Mouse (Mus musculus): ENCODE data around the gene H2-DMb1. TPM values are rescaled to one million over a fixed set of nuclear protein-coding genes. Genes with fewer than 3 reads are reported as not detected.

Gene H2-DMb1
- polyA plus RNA-seq, 1 experiment from 2014 or later = 3.2 TPM

- Histone ChIP-seq H3K4me3 (replicated peaks) (no peak overlapping the region), H3K36me3 (no peaks in the 10 kb centered on the region), H3K9ac (no peak overlapping the region), H3K27ac (no peak overlapping the region), H3K27me3 (replicated peaks) (no peaks in the 10 kb centered on the region), H3K4me1 (replicated peaks) (no peaks in the 10 kb centered on the region), H3K9me3 (no peaks in the 10 kb centered on the region), H3K4me2 (replicated peaks) (no peak overlapping the region)
- no peak for ATAC-seq
- WGBS = 20% methylated on average over 4 of the region's 4 CpGs
Measured at GRCm38 (mm10) chr17:34170487-34170876, 17.6 kb downstream of the H2-DMb1 start.

- 38% methylated on average over 13 of the region's 13 CpGs for WGBS
- no peak overlapping the region for H3K4me3 ChIP-seq (replicated peaks)
- H3K9ac ChIP-seq = no peak overlapping the region
- no peaks in the 10 kb centered on the region for H3K36me3 ChIP-seq
- ATAC-seq = no peak
- no peaks in the 10 kb centered on the region for H3K9me3 ChIP-seq
- no peak overlapping the region for H3K4me2 ChIP-seq (replicated peaks)
- H3K27ac ChIP-seq = no peak overlapping the region
- no peaks in the 10 kb centered on the region for H3K4me1 ChIP-seq (replicated peaks)
- H3K27me3 ChIP-seq (replicated peaks) = no peaks in the 10 kb centered on the region
Measured at GRCm38 (mm10) chr17:34170877-34171498, 18.1 kb downstream of the H2-DMb1 start.

GRCm38 (mm10) chr17:34172528-34172927 lies 19.7 kb downstream of the H2-DMb1 start:
- H3K4me3 ChIP-seq (replicated peaks) = no peak overlapping the region

GRCm38 (mm10) chr17:34174075-34174474 lies 21.2 kb downstream of the H2-DMb1 start:
- Histone ChIP-seq H3K27me3 (replicated peaks) (no peaks in the 10 kb centered on the region), H3K9ac (no peak overlapping the region), H3K27ac (no peak overlapping the region), H3K4me2 (replicated peaks) (no peak overlapping the region), H3K4me1 (replicated peaks) (no peaks in the 10 kb centered on the region), H3K4me3 (replicated peaks) (no peak overlapping the region), H3K36me3 (no peaks in the 10 kb centered on the region), H3K9me3 (no peaks in the 10 kb centered on the region)
- 62% methylated on average over 1 of the region's 1 CpGs for WGBS
- no peak for ATAC-seq

More at GRCm38 (mm10) chr17:34172528-34172927, 19.7 kb downstream of the H2-DMb1 start:
- Histone ChIP-seq H3K27me3 (replicated peaks) (no peaks in the 10 kb centered on the region), H3K27ac (no peak overlapping the region), H3K4me2 (replicated peaks) (no peak overlapping the region), H3K36me3 (no peaks in the 10 kb centered on the region), H3K9ac (no peak overlapping the region), H3K9me3 (no peaks in the 10 kb centered on the region), H3K4me1 (replicated peaks) (no peaks in the 10 kb centered on the region)
- WGBS = 96% methylated on average over 5 of the region's 5 CpGs
- ATAC-seq = no peak

GRCm38 (mm10) chr17:34177179-34177578 lies 24.3 kb downstream of the H2-DMb1 start:
- Histone ChIP-seq H3K27ac (no peak overlapping the region), H3K4me2 (replicated peaks) (no peak overlapping the region), H3K27me3 (replicated peaks) (no peaks in the 10 kb centered on the region), H3K4me1 (replicated peaks) (no peaks in the 10 kb centered on the region), H3K4me3 (replicated peaks) (no peak overlapping the region), H3K36me3 (no peaks in the 10 kb centered on the region), H3K9ac (no peak overlapping the region), H3K9me3 (no peaks in the 10 kb centered on the region)
- 71% methylated on average over 4 of the region's 4 CpGs for whole genome bisulfite sequencing
- no peak for ATAC-seq

- Histone ChIP-seq H3K27me3 (replicated peaks) (no peaks in the 10 kb centered on the region; the same call in 1 of the 2 replicates), H3K9me3 (no peaks in the 10 kb centered on the region), H3K4me2 (replicated peaks) (no peak overlapping the region), H3K27ac (no peak overlapping the region), H3K9ac (no peak overlapping the region), H3K4me3 (replicated peaks) (no peak overlapping the region), H3K4me1 (replicated peaks) (no peaks in the 10 kb centered on the region), H3K36me3 (no peaks in the 10 kb centered on the region)
- 52% methylated on average over 6 of the region's 6 CpGs for WGBS
- no peak for ATAC-seq
Measured at GRCm38 (mm10) chr17:34179019-34179418, 26.1 kb downstream of the H2-DMb1 start.

- no peaks in the 10 kb centered on the region for H3K36me3 ChIP-seq
- H3K9ac ChIP-seq = no peak overlapping the region
- H3K4me1 ChIP-seq (replicated peaks) = no peaks in the 10 kb centered on the region
- no peak for ATAC-seq
- no peaks in the 10 kb centered on the region for H3K9me3 ChIP-seq
- H3K27me3 ChIP-seq (replicated peaks) = peaks cover under 1% of the 10 kb centered on the region
- H3K27ac ChIP-seq = no peak overlapping the region
- 69% methylated on average over 13 of the region's 13 CpGs for WGBS
- no peak overlapping the region for H3K4me3 ChIP-seq (replicated peaks)
- no peak overlapping the region for H3K4me2 ChIP-seq (replicated peaks)
Measured at GRCm38 (mm10) chr17:34179913-34180859, 27.3 kb downstream of the H2-DMb1 start.

GRCm38 (mm10) chr17:34183564-34184219 lies 30.8 kb downstream of the H2-DMb1 start:
- H3K9ac ChIP-seq = no peak overlapping the region
- H3K36me3 ChIP-seq = no peaks in the 10 kb centered on the region
- 68% methylated on average over 15 of the region's 15 CpGs for WGBS
- H3K4me3 ChIP-seq (replicated peaks) = no peak overlapping the region
- no peak for ATAC-seq
- H3K27ac ChIP-seq = no peak overlapping the region
- no peaks in the 10 kb centered on the region for H3K9me3 ChIP-seq
- H3K4me1 ChIP-seq (replicated peaks) = peaks cover 9% of the 10 kb centered on the region
- H3K27me3 ChIP-seq (replicated peaks) = peaks cover 15% of the 10 kb centered on the region
- no peak overlapping the region for H3K4me2 ChIP-seq (replicated peaks)

GRCm38 (mm10) chr17:34185526-34185925 lies 32.7 kb downstream of the H2-DMb1 start:
- no peak overlapping the region for H3K27ac ChIP-seq
- H3K9me3 ChIP-seq = no peaks in the 10 kb centered on the region
- H3K4me2 ChIP-seq (replicated peaks) = no peak overlapping the region
- peaks cover 9% of the 10 kb centered on the region for H3K4me1 ChIP-seq (replicated peaks)
- no peaks in the 10 kb centered on the region for H3K36me3 ChIP-seq
- no peak for ATAC-seq
- H3K4me3 ChIP-seq (replicated peaks) = no peak overlapping the region
- H3K9ac ChIP-seq = no peak overlapping the region
- 89% methylated on average over 9 of the region's 9 CpGs for WGBS
- peaks cover 15% of the 10 kb centered on the region for H3K27me3 ChIP-seq (replicated peaks)

GRCm38 (mm10) chr17:34186885-34187260 lies 34.0 kb downstream of the H2-DMb1 start:
- peak overlapping the region; percentile 75; the same call in 1 of the 2 replicates for H3K27ac ChIP-seq
- peak; percentile 64 for ATAC-seq
- no peaks in the 10 kb centered on the region for H3K36me3 ChIP-seq
- peaks cover 17% of the 10 kb centered on the region for H3K27me3 ChIP-seq (replicated peaks)
- peak overlapping the region; percentile 99 for H3K4me2 ChIP-seq (replicated peaks)
- peak overlapping the region; percentile 63 for H3K4me3 ChIP-seq (replicated peaks)
- WGBS = 3% methylated on average over 14 of the region's 14 CpGs
- H3K9me3 ChIP-seq = no peaks in the 10 kb centered on the region
- H3K4me1 ChIP-seq (replicated peaks) = peaks cover 9% of the 10 kb centered on the region
- peak overlapping the region; percentile 45 for H3K9ac ChIP-seq

GRCm38 (mm10) chr17:34187261-34187916 lies 34.5 kb downstream of the H2-DMb1 start, which contains the start of the genes Tap1 and Psmb9:
TSS of gene Tap1 (plus strand) at chr17:34187553.
TSS of gene Psmb9 (minus strand) at chr17:34187764.
- ATAC-seq = peak; percentile 99
- H3K4me3 ChIP-seq (replicated peaks) = peak within 1 kb of the TSS; percentile 63
- H3K27ac ChIP-seq = peak within 1 kb of the TSS; percentile 75

GRCm38 (mm10) chr17:34188010-34188409 lies 35.1 kb downstream of the H2-DMb1 start:
- no peak for ATAC-seq
- H3K9ac ChIP-seq = peak overlapping the region; percentile 66
- H3K36me3 ChIP-seq = no peaks in the 10 kb centered on the region
- 4% methylated on average over 20 of the region's 20 CpGs for WGBS
- peaks cover 28% of the 10 kb centered on the region for H3K27me3 ChIP-seq (replicated peaks)
- H3K4me2 ChIP-seq (replicated peaks) = peak overlapping the region; percentile 99
- peak overlapping the region; percentile 63 for H3K4me3 ChIP-seq (replicated peaks)
- H3K4me1 ChIP-seq (replicated peaks) = peaks cover 11% of the 10 kb centered on the region
- peak overlapping the region; percentile 75 for H3K27ac ChIP-seq
- no peaks in the 10 kb centered on the region for H3K9me3 ChIP-seq

More at GRCm38 (mm10) chr17:34187261-34187916, 34.5 kb downstream of the H2-DMb1 start, which contains the start of the genes Tap1 and Psmb9:
- H3K9ac ChIP-seq = peak within 1 kb of the TSS; percentile 66
- under 1% methylated on average over 46 of the region's 46 CpGs for WGBS
- peak within 1 kb of the TSS; percentile 99 for H3K4me2 ChIP-seq (replicated peaks)
- no peaks in the 10 kb centered on the region for H3K36me3 ChIP-seq
- no peaks in the 10 kb centered on the region for H3K9me3 ChIP-seq
- H3K4me1 ChIP-seq (replicated peaks) = peaks cover 9% of the 10 kb centered on the region
- peaks cover 22% of the 10 kb centered on the region for H3K27me3 ChIP-seq (replicated peaks)

Data from intestine, embryonic 15.5 days (tissue).